In genomic region chr7:17022176-17022575, GRCm38 (mm10) we compare ENCODE assay signal across 23 mouse cellular contexts. TPM values are rescaled to one million over a fixed set of nuclear protein-coding genes. Genes with fewer than 3 reads are reported as not detected.
DNase-seq lines count a peak whose midpoint lies in the region; ATAC-seq and TF ChIP-seq lines count a peak whose summit lies in the region.
"Had no signal": no experiment of that assay in that cellular context is flagged by ENCODE, and none has a peak within 500 bp of the region (broad histone marks: within the 10 kb centered on the region; RNA-seq: fewer than 3 reads in every experiment).

No protein-coding gene starts in this region.

- peaks cover 33% of the 10 kb centered on the region for H3K4me1 ChIP-seq in embryonic facial prominence, embryonic 13.5 days
- peaks cover 36% of the 10 kb centered on the region for H3K4me1 ChIP-seq in embryonic facial prominence, embryonic 10.5 days
- H3K4me1 ChIP-seq in cerebellum, adult 2 months (ENCODE audit: control insufficient read depth, insufficient read depth, low read length), result peaks cover 84% of the 10 kb centered on the region

- no peak for TF ChIP-seq POLR2A in cerebellum, adult 2 months (IDR thresholded peaks at IDR 0.05; ENCODE audit: borderline replicate concordance, insufficient read depth, low read length)

- peak overlapping the region; percentile 11; the same call in 1 of the 2 replicates for H3K9ac ChIP-seq in embryonic facial prominence, embryonic 13.5 days
- H3K9ac ChIP-seq: forebrain, embryonic 13.5 days; forebrain, postnatal 0 days; hindbrain, embryonic 12.5 days; hindbrain, embryonic 15.5 days had no signal

- H3K36me3 ChIP-seq in embryonic facial prominence, embryonic 13.5 days, result peaks cover 68% of the 10 kb centered on the region
- peaks cover 86% of the 10 kb centered on the region for H3K36me3 ChIP-seq in embryonic facial prominence, embryonic 10.5 days (replicated peaks)

- no peak overlapping the region for H3K4me3 ChIP-seq in embryonic facial prominence, embryonic 13.5 days
- no peak overlapping the region for H3K4me3 ChIP-seq in embryonic facial prominence, embryonic 10.5 days
- H3K4me3 ChIP-seq in cerebellum, adult 2 months (replicated peaks; ENCODE audit: insufficient read depth, low read depth, low read length), result no peak overlapping the region
- H3K4me3 ChIP-seq: forebrain, embryonic 10.5 days; forebrain, embryonic 13.5 days; hindbrain, embryonic 12.5 days; hindbrain, embryonic 15.5 days had no signal

- H3K9me3 ChIP-seq in embryonic facial prominence, embryonic 13.5 days, result no peaks in the 10 kb centered on the region
- H3K9me3 ChIP-seq in embryonic facial prominence, embryonic 10.5 days, result no peaks in the 10 kb centered on the region
- H3K9me3 ChIP-seq: forebrain, embryonic 10.5 days; forebrain, embryonic 13.5 days; hindbrain, embryonic 12.5 days; hindbrain, embryonic 15.5 days had no signal

- no peaks in the 10 kb centered on the region for H3K27me3 ChIP-seq in embryonic facial prominence, embryonic 13.5 days
- H3K27me3 ChIP-seq in embryonic facial prominence, embryonic 10.5 days (replicated peaks; ENCODE audit: low read depth, poor library complexity, severe bottlenecking), result no peaks in the 10 kb centered on the region
- H3K27me3 ChIP-seq in cerebellum, adult 2 months (ENCODE audit: control insufficient read depth, insufficient read depth, low read length), result no peaks in the 10 kb centered on the region
- H3K27me3 ChIP-seq: forebrain, embryonic 13.5 days; hindbrain, embryonic 12.5 days; hindbrain, embryonic 15.5 days had no signal

- no peak for ATAC-seq in embryonic facial prominence, embryonic 13.5 days (ENCODE audit: insufficient number of reproducible peaks, insufficient read depth, low FRiP score, low TSS enrichment, low read depth)
- ATAC-seq: CD4-positive, CD25-positive, alpha-beta regulatory T cell, adult 4 months; forebrain, embryonic 13.5 days; forebrain, postnatal 0 days; intestine, postnatal 0 days had no signal

- DNase-seq in embryonic facial prominence, embryonic 10.5 days (ENCODE audit: low spot score), result no peak
- DNase-seq in cerebellum, adult 2 months, result peak; percentile 65 to 67
- peak; percentile 71 for DNase-seq in cerebellum, adult 9-10 months
- peak; percentile 68 to 71 for DNase-seq in cerebellum, postnatal 25 days
- no peak for DNase-seq in thymus, postnatal 36 days
- DNase-seq in right cerebral cortex, postnatal 10 days (ENCODE audit: low spot score in 2 of 2), result no peak
- no peak for DNase-seq in urinary bladder, postnatal 36 days (ENCODE audit: low spot score in 2 of 2)
- DNase-seq: adrenal gland, adult 2 months; adrenal gland, postnatal 14 days; forebrain, postnatal 0 days; gastrocnemius, postnatal 10 days; gastrocnemius, postnatal 36 days; kidney, adult 2 months had no signal

- WGBS in embryonic facial prominence, embryonic 13.5 days, result 93% methylated on average over 15 of the region's 15 CpGs
- 95% methylated on average over 15 of the region's 15 CpGs for WGBS in embryonic facial prominence, embryonic 10.5 days
- 30% methylated on average over 15 of the region's 15 CpGs for WGBS in cerebellum, adult 2 months

- H3K4me2 ChIP-seq in embryonic facial prominence, embryonic 13.5 days, result no peak overlapping the region
- H3K4me2 ChIP-seq: forebrain, embryonic 13.5 days; heart, embryonic 11.5 days; hindbrain, embryonic 12.5 days; hindbrain, embryonic 15.5 days had no signal

- no peak for TF ChIP-seq CTCF in cerebellum, adult 2 months (IDR thresholded peaks at IDR 0.05; ENCODE audit: borderline replicate concordance, insufficient read depth, low read depth, low read length)

- no peak overlapping the region for H3K27ac ChIP-seq in embryonic facial prominence, embryonic 13.5 days
- no peak overlapping the region for H3K27ac ChIP-seq in embryonic facial prominence, embryonic 10.5 days (replicated peaks)
- H3K27ac ChIP-seq in cerebellum, adult 2 months (ENCODE audit: insufficient read depth, low read length), result peak overlapping the region; percentile 71
- H3K27ac ChIP-seq: forebrain, embryonic 10.5 days; forebrain, embryonic 13.5 days; hindbrain, embryonic 12.5 days; hindbrain, embryonic 15.5 days had no signal

RNA-seq across cellular contexts. Expression of gene Ppp5c, which starts 5.5 kb away (rescaled TPM):
- 109 and 112 TPM in 2 replicates for polyA plus RNA-seq in embryonic facial prominence, embryonic 13.5 days (2015; fragmentation: Nextera tagmentation; extraction: Ambion mirVana)
- 138 and 146 TPM in 2 replicates for polyA plus RNA-seq in embryonic facial prominence, embryonic 10.5 days (2016; fragmentation: Nextera tagmentation; extraction: Ambion mirVana)
- polyA plus RNA-seq in cerebellum, adult 2 months (2012; rRNA removed), result 306 and 336 TPM in 2 replicates

RNA-seq across cellular contexts. Expression of gene Ccdc8, which starts 29.7 kb away (rescaled TPM):
- 20.7 and 22.1 TPM in 2 replicates for polyA plus RNA-seq in embryonic facial prominence, embryonic 13.5 days (2015; fragmentation: Nextera tagmentation; extraction: Ambion mirVana)
- 10.5 and 11.9 TPM in 2 replicates for polyA plus RNA-seq in embryonic facial prominence, embryonic 10.5 days (2016; fragmentation: Nextera tagmentation; extraction: Ambion mirVana)
- 0.87 and 1.2 TPM in 2 replicates for polyA plus RNA-seq in cerebellum, adult 2 months (2012; rRNA removed)

RNA-seq across cellular contexts. Expression of gene Gm42372, which starts 39.3 kb away (rescaled TPM):
- polyA plus RNA-seq in embryonic facial prominence, embryonic 13.5 days (2015; fragmentation: Nextera tagmentation; extraction: Ambion mirVana), result 0.18 and 0.25 TPM in 2 replicates
- 0.59 and 0.86 TPM in 2 replicates for polyA plus RNA-seq in embryonic facial prominence, embryonic 10.5 days (2016; fragmentation: Nextera tagmentation; extraction: Ambion mirVana)
- 33.2 and 34.4 TPM in 2 replicates for polyA plus RNA-seq in cerebellum, adult 2 months (2012; rRNA removed)
- polyA plus RNA-seq: C2C12; heart, postnatal 0 days had no signal

RNA-seq across cellular contexts. Expression of gene Hif3a, which starts 40.1 kb away (rescaled TPM):
- polyA plus RNA-seq in embryonic facial prominence, embryonic 13.5 days (2015; fragmentation: Nextera tagmentation; extraction: Ambion mirVana), result 14.7 and 16.5 TPM in 2 replicates
- polyA plus RNA-seq in embryonic facial prominence, embryonic 10.5 days (2016; fragmentation: Nextera tagmentation; extraction: Ambion mirVana), result 5.6 and 5.7 TPM in 2 replicates
- 2.1 and 4.2 TPM in 2 replicates for polyA plus RNA-seq in cerebellum, adult 2 months (2012; rRNA removed)
- polyA plus RNA-seq: C2C12 had no signal

RNA-seq across cellular contexts. Expression of gene Psg16, which starts 51.7 kb away (rescaled TPM):
- polyA plus RNA-seq in embryonic facial prominence, embryonic 13.5 days (2015; fragmentation: Nextera tagmentation; extraction: Ambion mirVana), result 0.14 and 0.21 TPM in 2 replicates
- polyA plus RNA-seq in embryonic facial prominence, embryonic 10.5 days (2016; fragmentation: Nextera tagmentation; extraction: Ambion mirVana), result 0.09 and 0.10 TPM in 2 replicates
- polyA plus RNA-seq in cerebellum, adult 2 months (2012; rRNA removed), result 20.8 and 22.0 TPM in 2 replicates
- polyA plus RNA-seq: C2C12 had no signal

Comparison
In these comparisons a context has a peak if more than half of its experiments do, and no peak if none do; other contexts are left out.
1. DNase-seq: peak in cerebellum, adult 2 months (2 of 2), cerebellum, adult 9-10 months (single experiment) and cerebellum, postnatal 25 days (2 of 2); none in embryonic facial prominence, embryonic 10.5 days (single experiment), thymus, postnatal 36 days (0 of 2), right cerebral cortex, postnatal 10 days (0 of 2) and urinary bladder, postnatal 36 days (0 of 2).
2. RNA of gene Gm42372, which starts 39.3 kb away (polyA plus RNA-seq): 33.2 to 34.4 TPM in cerebellum, adult 2 months; 0.59 to 0.86 TPM in embryonic facial prominence, embryonic 10.5 days and 0.18 to 0.25 TPM in embryonic facial prominence, embryonic 13.5 days; every median in the first group is over 10 times any median in the second.